Mouse (Mus musculus): ENCODE data around the gene Rabgap1l. TPM values are rescaled to one million over a fixed set of nuclear protein-coding genes. Genes with fewer than 3 reads are reported as not detected.
"Not testable (repeated sequence)": the region's sequence is repeated elsewhere in the genome, so short reads cannot be mapped to it uniquely, and the experiment has no call there.

The Rabgap1l gene
- total RNA-seq, 2 experiments from 2014 or later: 28.0 to 34.7 TPM

DNA sequence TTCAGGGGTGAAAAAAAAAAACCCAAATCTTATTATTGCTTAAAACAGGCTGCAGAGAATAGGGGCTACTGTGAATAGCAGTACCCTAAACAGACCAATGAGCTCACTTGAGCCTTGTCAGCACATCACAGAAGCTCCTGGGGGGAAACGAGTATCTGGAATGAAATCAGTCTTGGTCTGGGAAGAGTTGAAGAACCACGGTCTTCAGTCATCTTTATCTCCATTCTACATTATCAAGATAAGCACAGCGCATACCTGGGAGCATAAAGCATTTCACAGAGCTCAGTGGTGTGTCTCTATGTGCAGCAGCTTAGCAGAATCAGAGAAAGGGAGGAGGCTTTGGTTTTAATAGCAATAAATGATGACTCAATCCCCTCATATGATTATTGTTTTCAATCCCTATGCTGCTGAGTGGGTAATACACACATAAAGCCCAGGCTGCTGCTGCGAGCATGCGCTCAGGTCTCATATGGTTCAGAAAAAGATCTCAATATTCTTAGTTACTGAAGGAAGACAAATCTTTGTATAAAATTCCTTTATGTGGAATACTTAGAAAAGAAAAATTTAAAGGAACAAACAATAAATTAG, 505.9 kb downstream of the Rabgap1l start:
- no peak for DNase-seq (ENCODE audit: low spot score in 2 of 2)

DNA sequence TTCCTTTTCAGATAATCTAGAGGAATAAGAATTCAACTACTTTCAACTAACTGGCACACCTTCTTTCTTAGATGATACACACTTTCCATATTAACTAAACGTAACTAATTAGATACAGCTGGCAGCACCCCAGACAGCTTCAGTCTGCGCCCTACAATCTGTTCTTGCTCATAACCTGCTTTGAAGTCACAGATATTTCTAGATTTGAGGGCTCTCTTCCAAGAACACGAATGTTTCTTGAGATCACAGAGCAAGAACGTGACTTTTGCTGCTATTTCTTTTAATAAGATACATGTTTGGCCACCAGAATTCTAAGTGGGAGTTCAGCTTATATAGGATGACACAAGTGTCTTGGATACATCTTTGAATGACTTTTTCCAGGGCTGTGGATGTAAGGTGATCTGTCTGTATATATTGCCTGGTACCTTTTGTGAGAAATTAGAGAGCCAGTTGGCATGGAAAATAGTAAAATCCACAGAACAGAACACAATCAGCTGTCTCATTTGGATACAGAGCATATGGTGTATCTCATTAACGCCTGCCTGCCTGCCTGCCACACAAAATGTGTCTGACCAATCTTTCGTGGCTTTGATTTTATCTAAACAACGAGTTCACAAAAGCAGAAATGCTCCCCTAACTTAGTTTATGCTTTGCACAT, 506.5 kb downstream of the Rabgap1l start:
- no peak for DNase-seq (ENCODE audit: low spot score in 2 of 2)

DNA sequence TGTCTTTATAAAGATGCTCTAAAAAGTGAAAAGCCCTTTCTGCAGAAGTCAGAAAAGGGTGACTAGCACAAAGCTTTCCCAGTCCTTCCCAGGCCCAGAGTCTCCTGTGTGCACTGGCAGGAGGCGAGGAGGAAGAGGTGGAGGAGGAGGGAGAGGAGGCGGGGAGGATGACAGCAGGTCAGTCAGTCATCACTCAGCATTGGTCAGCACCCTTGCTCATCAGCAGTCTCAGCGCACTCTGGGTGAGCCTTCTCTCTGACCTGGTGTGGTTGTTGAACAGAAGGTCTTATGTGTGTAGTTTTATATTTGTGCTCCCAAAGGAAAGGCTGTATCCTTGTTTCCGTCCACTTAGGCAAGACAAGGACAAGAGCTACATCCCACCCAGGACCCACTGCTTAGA, 508.8 kb downstream of the Rabgap1l start:
- no peak for DNase-seq (ENCODE audit: low spot score in 2 of 2)

DNA sequence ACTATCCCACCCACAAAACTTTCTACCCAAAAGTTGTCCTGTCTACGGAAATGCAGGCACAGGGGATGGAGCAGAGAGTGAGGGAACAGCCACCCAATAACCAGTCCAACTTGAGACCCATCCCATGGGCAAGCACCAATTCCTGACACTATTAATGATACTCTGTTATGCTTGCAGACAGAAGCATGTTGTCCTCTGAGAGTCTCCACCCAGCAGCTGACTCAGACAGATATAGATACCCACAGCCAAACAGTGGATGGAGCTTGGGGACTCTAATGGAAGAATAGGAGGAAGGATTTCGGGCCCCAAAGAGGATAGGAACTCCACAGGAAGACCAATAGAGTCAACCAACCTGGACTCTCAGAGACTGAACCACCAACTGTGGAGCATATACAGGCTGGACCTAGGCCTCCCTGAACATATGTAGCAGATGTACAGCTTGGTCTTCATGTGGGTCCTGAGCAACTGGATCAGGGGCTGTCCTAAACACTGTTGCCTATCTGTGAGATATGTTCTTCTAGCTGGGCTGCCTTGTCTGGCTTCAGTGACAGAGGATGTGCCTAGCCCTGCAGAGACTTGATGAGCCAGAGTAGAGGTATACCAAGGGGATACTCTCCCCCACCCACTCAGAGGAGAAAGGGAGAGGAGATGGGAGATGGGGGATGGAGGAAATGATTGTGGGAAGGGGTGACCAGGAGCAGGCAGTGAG, 510.7 kb downstream of the Rabgap1l start:
- not testable (repeated sequence) for DNase-seq (ENCODE audit: low spot score in 2 of 2)

DNA sequence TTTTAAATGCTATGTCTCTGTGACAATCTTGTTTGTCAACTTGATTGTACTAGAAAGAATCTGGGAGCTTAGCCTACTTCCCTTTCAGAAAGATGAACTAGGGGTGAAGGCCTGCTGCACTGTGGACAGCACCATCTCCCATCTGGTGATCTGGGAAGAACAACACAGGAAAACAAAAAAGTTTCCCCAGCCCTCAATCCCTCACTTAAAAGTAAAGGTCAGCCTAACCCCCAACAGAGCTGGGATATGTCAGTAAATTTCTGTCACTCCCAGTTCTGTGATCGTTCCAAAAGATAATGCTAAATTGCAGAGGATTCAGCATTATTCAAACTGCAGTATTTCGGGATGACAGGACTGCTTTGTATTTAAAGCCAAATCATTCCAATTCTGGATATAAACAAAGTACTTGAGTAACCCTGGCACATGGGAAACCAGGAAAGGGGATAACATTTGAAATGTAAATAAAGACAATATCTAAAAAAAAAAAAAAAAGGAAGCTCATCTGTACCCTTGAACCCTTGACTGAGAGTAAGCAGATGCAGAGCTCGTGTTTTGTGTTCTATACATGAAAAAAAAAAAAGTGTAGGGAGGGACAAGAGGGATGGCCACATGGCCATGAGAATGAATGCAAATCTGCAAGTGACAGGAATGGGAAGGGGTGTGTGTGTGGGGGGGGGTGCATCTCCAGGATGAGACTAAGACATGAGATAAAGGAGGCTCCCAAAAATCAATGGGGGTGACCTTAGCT, 511.5 kb downstream of the Rabgap1l start:
- no peak for DNase-seq (ENCODE audit: low spot score in 2 of 2)

DNA sequence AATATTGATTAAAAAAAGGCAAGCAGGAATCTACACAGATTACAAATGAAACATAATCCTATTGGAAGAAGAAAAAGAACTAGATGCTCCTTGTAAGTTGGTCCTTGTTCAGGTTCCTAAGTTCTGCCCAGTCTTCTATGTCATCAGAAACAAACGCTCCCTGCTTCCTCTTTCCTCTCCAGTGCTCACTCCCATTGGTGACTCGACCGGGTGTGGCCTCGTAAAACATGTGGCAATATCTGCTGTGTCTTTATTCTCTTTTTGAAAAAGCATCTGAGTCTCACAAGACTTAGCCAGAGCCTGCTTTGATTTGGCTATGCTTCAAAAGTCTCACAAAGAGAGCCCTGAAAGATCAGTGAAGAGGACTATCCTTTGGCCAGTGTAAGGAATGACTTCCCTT, 512.4 kb downstream of the Rabgap1l start:
- DNase-seq (ENCODE audit: low spot score in 2 of 2): no peak

DNA sequence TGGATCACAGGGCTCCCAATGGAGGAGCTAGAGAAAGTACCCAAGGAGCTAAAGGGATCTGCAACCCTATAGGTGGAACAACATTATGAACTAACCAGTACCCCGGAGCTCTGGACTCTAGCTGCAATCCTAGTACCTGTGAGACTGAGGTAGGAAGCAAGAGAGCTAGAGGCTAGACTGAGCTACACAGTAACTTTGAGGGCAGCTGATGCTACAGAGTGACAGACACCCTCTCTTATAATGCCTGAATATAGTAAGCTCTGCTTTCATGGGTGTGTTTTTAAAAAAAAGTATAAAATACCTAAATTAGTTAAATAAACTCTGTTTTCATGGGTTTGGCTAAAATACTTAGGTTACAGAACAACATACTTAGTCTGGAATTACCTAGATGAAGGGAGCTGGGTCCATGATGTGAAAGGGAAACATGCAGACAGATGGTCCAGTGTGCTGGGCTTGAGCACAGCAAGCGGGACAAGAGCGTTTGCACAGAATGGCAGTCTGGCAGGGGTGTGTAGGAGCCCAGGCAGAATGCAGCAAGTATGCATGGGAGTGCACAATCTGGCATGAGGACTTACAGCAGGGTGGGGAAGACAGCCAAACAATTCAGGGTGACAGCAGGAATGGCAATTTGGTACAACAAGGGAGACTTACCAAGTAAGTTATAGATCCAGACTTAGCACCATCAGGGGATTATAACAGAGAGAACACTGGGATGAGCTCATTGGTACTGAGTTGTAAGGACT, 514.9 kb downstream of the Rabgap1l start:
- no peak for DNase-seq (ENCODE audit: low spot score in 2 of 2)

DNA sequence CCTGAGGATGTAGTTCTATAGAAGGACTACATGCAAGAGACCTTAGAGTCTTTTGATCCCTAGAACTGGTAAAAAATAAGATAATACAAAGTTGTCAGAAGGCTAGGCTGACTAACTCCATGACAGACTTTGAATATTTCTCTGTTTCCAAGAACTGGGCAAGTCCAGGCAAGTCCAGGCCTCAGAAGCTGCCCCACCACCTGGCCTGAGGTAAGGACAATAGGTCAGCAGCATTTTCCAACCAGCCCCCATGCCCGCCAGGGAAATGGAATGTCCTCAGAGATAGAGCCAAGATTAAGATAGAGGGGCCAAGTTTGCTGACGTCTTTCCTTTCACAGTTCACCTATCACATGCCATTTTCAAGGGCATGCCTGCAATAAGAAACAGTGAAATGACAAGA, 517.8 kb downstream of the Rabgap1l start:
- no peak for DNase-seq (ENCODE audit: low spot score in 2 of 2)

DNA sequence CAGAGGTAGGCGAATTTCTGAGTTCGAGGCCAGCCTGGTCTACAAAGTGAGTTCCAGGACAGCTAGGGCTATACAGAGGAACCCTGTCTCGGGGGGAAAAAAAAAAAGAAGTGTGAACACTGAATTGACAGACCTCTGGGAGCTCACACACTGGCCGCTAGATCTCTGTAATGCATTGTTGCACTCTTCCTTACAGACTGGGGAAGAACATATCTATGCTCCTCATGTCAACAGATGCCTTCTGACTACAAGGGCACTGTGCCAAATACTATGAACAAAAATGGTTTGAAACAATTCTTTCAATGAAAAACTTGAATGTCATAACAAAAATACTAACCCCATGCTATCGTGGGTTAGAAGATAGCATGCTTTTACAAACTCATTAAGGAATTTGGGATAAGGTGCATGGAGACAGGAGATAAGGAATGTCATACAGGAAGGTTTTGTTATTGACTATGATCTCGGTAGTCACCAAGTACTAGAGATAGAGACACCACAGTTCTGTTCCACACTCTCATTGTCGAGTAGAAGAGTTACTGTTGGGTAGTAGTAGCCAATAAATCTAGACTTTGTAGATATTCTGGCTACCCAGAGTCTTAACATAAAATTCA, 519.8 kb downstream of the Rabgap1l start:
- DNase-seq (ENCODE audit: low spot score in 2 of 2): no peak

DNA sequence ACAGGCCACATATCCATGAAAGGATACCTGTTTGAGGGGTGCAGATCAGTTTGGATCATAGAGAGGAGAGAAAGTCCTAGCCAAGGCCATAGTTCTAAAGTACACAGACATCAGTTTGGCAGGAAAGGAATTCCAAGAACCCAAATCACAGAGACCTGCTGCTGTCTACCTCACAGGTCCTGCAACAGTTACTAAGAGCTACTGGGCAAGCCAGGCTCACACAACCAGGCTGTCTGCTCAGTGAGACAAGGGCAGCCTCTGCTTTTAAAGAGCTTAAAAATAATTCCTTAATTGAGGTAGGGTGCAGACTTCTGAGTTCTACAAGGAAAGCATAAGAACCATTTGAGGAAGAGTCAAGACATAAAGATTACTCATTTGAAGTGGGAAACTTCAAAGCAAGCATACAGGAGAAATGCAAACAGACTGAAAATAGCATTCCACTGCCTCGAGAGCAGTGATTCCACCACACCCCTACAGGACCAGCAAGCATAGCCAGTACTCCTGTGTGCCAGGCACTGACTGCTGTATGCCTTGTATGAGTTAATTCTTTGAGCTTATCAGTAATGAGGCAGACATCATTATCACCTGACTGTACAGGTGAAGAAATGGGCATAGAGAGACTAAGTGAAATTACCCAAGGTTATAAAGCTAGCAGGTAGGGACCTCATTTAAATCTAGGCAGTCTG, 521.6 kb downstream of the Rabgap1l start:
- no peak for DNase-seq (ENCODE audit: low spot score in 2 of 2)

DNA sequence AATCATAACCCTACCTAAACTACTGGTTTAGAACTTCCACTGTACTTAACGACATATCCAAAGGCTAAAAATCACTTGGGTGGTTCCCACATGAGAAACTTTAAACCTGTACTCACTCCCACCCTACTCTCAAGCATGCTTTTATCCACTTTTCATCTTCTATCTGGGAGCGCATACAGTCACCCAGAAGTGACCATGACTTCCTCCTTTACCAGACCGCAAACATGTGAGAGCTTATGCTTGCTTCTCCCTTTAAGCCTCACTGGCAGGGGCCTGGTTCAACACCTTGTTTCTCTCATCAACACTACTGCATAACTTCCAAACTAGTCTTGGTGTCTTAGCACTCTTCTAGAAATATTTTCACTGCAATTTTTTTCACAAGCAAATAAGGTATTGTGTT, 524.7 kb downstream of the Rabgap1l start:
- no peak for DNase-seq (ENCODE audit: low spot score in 2 of 2)

DNA sequence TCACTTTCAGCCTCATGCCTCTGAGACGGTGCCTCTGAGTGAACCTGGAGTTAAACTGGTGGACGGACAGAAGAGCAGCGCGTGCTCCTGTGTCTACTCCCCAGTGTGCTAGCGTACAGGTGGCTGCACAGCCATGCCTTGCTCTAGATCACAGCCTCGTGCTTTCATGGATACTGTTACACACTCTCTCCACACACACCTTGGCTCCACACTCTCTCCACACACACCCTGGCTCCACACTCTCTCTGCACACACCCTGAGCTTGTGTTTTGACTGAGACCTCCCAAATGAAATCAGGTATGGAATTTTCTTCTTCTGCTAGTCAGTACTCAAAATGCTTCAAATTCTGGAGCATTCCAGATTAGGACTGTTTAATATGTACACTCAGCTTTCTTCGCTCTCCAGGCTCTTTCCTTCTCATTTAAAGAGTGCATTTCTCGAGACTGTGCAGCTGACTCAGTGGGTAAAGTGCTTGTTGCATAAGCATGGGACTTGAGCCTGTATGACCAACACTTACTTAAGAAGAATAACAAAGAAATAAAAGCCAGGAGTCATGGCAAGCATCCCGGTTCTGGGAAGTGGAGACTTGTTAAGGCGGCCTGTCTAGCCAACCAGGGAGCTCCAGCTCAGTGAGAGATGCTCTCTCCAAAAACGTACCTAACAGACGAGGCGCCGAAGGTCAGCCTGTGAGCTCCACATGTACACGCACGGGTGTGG, 529.2 kb downstream of the Rabgap1l start:
- DNase-seq (ENCODE audit: low spot score in 2 of 2): no peak

DNA sequence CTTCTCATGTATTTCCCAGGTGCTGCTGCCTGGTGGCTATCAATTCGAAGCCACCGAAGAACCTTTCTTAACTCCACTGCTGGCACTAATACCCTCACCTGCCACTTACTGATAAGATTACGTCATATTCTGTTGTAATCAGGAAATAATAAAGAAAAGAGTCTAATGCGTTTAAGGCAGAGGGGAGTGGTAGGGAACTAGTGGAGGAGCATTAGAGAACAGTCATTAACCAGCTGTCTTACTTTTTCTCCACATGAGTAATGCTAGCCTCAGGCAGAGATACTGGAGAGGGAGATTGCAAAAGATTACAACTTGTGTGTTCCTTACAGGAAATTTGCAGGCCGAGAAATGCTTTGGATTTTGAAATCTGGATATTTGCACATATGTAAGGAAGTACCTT, 530.0 kb downstream of the Rabgap1l start:
- no peak for DNase-seq (ENCODE audit: low spot score in 2 of 2)

DNA sequence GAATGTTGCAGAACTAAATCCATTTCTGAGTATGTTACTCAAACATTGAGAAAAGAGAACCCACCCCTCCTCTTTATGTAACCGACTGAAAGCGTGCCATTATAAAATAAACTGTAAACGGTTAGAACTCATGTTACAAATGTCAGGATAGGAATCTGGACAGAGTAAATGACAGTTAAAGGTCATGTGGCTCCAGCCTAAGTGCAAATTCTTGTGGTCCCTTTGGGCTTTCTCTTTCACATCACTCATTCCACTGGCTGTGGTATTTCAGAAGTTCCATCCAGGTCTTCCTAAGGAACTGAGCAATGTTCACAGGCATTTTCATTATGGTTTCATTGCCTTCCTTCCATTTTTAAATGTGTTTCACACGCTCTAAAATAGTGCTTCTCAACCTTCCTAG, 530.6 kb downstream of the Rabgap1l start:
- DNase-seq (ENCODE audit: low spot score in 2 of 2): no peak

DNA sequence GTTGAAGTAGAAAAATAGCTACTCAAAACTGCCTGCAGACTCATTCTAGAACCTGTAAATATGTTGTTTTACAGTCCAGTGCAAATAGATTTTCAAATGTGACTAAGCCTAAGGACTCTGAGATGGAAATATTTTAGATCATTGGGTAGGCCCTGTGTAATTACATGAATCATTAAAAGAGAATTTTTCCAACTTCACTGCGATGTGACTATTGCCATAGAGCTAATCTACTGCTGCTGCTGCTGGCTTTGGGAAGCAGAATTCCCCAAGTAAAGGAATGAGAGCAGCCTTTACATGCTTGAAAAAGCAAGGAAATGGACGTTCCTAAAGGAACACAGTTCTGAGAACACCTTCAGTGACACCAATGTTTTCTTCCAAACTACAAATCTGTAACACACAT, 531.2 kb downstream of the Rabgap1l start:
- DNase-seq (ENCODE audit: low spot score in 2 of 2): no peak

DNA sequence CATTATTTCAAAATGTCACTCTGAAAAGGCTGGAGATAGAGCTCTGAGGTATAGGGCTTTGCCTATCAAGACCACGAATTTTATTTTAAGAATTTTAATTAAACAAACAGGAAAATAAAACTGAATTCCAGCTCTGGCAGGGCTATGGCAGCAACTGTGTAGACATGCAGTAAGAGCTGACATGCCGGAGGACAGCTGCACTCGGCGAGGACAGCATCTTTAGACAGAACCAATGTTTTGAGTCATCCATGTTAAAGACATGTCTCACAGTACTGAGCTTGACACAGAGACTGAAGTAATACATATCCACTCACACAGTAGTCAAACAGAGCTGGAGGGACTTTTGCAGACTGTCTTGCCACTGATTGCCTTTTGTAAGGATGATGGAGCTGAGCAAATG, 532.4 kb downstream of the Rabgap1l start:
- DNase-seq (ENCODE audit: low spot score in 2 of 2): no peak

DNA sequence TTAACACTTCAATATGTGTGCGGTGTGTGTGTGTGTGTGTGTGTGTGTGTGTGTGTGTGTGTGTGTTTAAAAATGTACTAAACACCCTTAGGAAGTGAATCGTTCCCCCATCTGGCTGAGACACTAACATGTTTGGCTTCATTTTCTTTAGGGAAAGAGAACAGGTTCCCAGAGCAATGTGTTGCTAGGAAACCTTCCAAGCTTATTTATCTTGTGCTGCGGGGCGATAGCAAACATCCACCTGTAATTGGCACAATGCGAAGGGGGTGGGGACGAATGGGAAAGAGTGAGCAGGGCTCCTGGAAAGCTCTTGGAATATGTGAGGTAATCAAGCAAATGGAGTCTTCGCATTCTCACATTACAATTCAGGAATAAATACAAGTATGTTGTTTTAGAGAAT, 533.1 kb downstream of the Rabgap1l start:
- DNase-seq (ENCODE audit: low spot score in 2 of 2): no peak

DNA sequence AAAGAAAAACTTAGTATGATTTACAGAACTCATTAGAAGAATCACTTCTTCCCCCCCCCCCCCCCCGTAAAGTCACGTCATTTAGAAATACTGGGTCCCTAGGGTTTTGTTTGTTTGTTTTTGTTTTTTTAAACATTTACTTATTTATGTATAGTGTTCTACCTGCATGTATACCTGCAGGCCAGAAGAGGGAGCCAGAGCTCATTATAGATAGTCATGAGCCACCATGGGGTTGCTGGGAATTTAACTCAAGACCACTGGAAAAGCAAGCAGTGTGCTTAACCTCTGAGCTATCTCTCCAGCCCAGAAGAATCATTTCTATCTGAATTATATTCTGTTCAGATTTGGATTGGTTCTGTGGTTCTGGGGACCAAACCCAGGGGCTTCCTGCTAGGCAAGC, 539.9 kb downstream of the Rabgap1l start:
- no peak for DNase-seq (ENCODE audit: low spot score in 2 of 2)

DNA sequence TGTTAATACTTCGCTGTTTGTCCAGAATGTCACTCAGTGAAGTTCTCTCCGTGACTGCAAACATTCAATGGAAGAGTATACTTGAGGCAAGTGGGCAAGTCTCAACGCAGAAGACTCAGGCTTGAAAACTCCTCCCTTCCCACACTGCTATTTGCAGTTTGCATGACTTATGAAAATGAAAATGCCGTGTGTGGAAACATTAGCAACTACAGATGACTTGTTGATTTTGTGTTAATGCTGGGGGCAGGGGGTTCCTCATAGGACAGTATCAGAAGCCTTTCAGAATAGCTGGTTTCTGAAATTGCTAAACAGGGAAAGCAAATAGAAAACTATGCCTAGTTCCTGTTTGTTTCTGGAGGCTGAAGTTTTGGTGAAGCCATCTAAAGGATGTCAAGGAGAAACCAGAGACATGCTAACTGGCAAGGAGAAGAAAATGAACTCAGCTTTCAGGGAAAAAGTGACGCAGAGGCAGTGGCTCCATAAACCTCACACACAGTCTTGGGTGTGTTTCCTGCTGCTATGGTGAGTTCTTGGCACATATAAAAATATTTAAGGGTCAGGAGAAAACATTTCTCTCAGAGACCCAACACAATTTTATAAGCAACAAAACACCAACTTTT, 541.5 kb downstream of the Rabgap1l start:
- no peak for DNase-seq (ENCODE audit: low spot score in 2 of 2)
